Mouse (Mus musculus): ENCODE data around the gene Fam104a. TPM values are rescaled to one million over a fixed set of nuclear protein-coding genes. Genes with fewer than 3 reads are reported as not detected.

The Fam104a gene
- polyA plus RNA-seq, 1 experiment: not detected

GRCm38 (mm10) chr11:113634699-113635121 lies 49.2 kb downstream of the Fam104a start:
- no peaks in the 10 kb centered on the region for H3K4me1 ChIP-seq (ENCODE audit: control insufficient read depth, insufficient read depth, low read length)
- WGBS: 63% methylated on average over 10 of the region's 10 CpGs
- H3K27ac ChIP-seq (ENCODE audit: insufficient read depth, low read depth, low read length): no peak overlapping the region
- TF ChIP-seq POLR2A (IDR thresholded peaks at IDR 0.05; ENCODE audit: insufficient read depth, low read depth, low read length) (no peak), CTCF (IDR thresholded peaks at IDR 0.05; ENCODE audit: insufficient read depth, low read depth, low read length) (no peak)
- no peak overlapping the region for H3K4me3 ChIP-seq (ENCODE audit: insufficient read depth, low read depth, low read length)

DNA sequence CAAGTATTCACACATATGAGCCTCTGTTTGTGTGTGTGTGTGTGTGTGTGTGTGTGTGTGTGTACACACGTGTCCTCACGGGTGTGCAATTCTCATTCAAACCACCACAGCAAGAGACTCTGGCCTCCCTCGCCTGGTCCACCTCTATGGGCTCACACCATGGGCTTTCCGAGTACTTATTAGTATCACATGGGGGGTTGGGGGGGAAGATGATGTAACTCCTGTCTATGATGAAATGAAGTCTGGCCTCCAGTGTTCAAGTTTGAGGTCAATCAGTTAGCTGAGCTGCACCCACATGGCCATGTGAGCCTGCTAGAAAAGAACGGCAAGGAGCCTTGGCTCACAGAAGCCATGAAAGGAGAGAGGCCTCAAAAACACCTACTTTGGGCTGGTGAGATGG lies 50.6 kb downstream of the Fam104a start:
- Histone ChIP-seq H3K27ac (ENCODE audit: insufficient read depth, low read depth, low read length) (no peak overlapping the region), H3K4me1 (ENCODE audit: control insufficient read depth, insufficient read depth, low read length) (no peaks in the 10 kb centered on the region), H3K4me3 (ENCODE audit: insufficient read depth, low read depth, low read length) (no peak overlapping the region)
- WGBS: over 99% methylated on average over 5 of the region's 5 CpGs
- no peak for TF ChIP-seq POLR2A (IDR thresholded peaks at IDR 0.05; ENCODE audit: insufficient read depth, low read depth, low read length)
- TF ChIP-seq CTCF (IDR thresholded peaks at IDR 0.05; ENCODE audit: insufficient read depth, low read depth, low read length): no peak

GRCm38 (mm10) chr11:113632303-113632702 lies 51.7 kb downstream of the Fam104a start:
- Histone ChIP-seq H3K27ac (ENCODE audit: insufficient read depth, low read depth, low read length) (no peak overlapping the region), H3K4me3 (ENCODE audit: insufficient read depth, low read depth, low read length) (no peak overlapping the region), H3K4me1 (ENCODE audit: control insufficient read depth, insufficient read depth, low read length) (no peaks in the 10 kb centered on the region)
- WGBS: 91% methylated on average over 7 of the region's 7 CpGs
- TF ChIP-seq CTCF (IDR thresholded peaks at IDR 0.05; ENCODE audit: insufficient read depth, low read depth, low read length) (no peak), POLR2A (IDR thresholded peaks at IDR 0.05; ENCODE audit: insufficient read depth, low read depth, low read length) (no peak)

DNA sequence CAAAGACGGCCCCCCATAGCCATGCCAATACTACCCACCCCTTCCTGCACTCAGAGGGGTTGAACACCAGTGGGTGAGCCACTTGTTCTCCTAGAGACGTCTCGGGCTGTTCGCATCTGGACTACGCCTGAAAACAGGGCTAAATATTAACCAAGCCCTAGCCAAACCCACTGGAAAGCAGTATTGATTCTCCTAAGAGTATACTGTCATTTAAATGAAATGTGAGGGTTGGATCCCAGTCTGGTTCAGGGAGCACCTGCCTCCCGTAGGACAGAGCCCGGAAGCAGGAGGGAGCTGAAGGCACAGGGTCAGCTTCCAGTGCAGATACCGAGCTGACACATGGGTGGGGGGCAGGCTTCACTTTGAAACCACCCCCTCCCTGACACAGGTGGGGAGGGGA lies 52.1 kb downstream of the Fam104a start:
- H3K4me3 ChIP-seq (ENCODE audit: insufficient read depth, low read depth, low read length): no peak overlapping the region
- whole genome bisulfite sequencing: 84% methylated on average over 8 of the region's 8 CpGs
- TF ChIP-seq POLR2A (IDR thresholded peaks at IDR 0.05; ENCODE audit: insufficient read depth, low read depth, low read length) (no peak), CTCF (IDR thresholded peaks at IDR 0.05; ENCODE audit: insufficient read depth, low read depth, low read length) (no peak)
- H3K4me1 ChIP-seq (ENCODE audit: control insufficient read depth, insufficient read depth, low read length): no peaks in the 10 kb centered on the region
- H3K27ac ChIP-seq (ENCODE audit: insufficient read depth, low read depth, low read length): no peak overlapping the region

DNA sequence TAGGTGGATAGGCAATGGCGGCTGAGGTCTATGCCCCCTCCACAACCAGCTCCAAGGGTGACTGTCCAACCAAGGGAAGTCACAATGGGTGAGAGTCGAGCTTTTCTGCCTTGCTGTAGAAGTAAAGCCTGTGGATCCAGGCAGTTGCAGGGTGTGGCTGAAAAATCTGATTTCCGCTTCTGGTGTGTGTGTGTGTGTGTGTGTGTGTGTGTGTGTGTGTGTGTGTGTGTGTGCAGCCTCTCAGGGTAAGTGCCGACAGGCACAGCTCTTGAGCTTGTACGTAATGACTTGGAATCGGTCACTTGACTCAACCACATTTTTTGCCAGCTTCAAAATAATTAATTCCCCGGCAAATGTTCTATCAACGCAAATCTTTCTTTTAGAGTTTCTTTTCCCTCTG lies 52.7 kb downstream of the Fam104a start:
- Histone ChIP-seq H3K4me1 (ENCODE audit: control insufficient read depth, insufficient read depth, low read length) (no peaks in the 10 kb centered on the region), H3K4me3 (ENCODE audit: insufficient read depth, low read depth, low read length) (no peak overlapping the region), H3K27ac (ENCODE audit: insufficient read depth, low read depth, low read length) (no peak overlapping the region)
- TF ChIP-seq CTCF (IDR thresholded peaks at IDR 0.05; ENCODE audit: insufficient read depth, low read depth, low read length): no peak
- TF ChIP-seq POLR2A (IDR thresholded peaks at IDR 0.05; ENCODE audit: insufficient read depth, low read depth, low read length): no peak
- WGBS: 75% methylated on average over 8 of the region's 8 CpGs

DNA sequence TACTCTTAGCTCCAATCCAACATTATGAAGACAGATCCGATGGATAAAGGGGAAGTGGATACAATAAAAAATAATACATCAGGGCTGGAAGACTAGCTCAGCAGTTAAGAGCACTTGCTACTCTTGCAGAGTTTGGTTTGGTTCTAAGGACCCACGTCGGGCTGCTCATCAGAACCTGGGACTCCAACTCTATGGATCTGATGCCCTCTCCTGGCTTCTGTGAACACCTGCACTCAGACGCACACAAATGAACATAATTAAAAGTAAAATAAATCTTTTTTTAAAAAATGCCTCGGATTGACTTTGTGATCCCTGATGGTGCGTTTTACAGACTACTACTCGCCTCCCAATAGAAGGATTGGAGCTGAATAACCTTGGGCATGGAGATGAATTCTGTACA lies 53.3 kb downstream of the Fam104a start:
- no peaks in the 10 kb centered on the region for H3K4me1 ChIP-seq (ENCODE audit: control insufficient read depth, insufficient read depth, low read length)
- TF ChIP-seq POLR2A (IDR thresholded peaks at IDR 0.05; ENCODE audit: insufficient read depth, low read depth, low read length) (no peak), CTCF (IDR thresholded peaks at IDR 0.05; ENCODE audit: insufficient read depth, low read depth, low read length) (no peak)
- WGBS: 56% methylated on average over 7 of the region's 7 CpGs
- no peak overlapping the region for H3K27ac ChIP-seq (ENCODE audit: insufficient read depth, low read depth, low read length)
- H3K4me3 ChIP-seq (ENCODE audit: insufficient read depth, low read depth, low read length): no peak overlapping the region

DNA sequence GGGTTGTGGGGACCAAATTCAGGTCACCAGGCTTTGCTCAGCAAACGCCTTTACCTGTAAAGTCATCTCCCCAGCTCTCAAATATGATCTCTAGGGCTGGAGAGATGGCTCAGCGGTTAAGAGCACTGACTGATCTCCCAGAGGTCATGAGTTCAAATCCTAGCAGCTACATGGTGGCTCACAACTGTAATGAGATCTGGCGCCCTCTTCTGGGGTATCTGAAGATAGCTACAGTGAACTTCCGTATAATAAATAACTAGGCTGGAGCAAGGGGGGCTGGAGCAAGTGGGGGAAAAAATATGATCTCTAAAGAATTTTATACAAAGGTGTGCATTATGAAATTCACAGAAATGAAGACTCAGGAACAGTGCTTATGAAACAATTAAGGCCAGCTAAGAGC lies 56.2 kb downstream of the Fam104a start:
- H3K27ac ChIP-seq (ENCODE audit: insufficient read depth, low read depth, low read length): no peak overlapping the region
- WGBS: 54% methylated on average over 4 of the region's 4 CpGs
- H3K4me3 ChIP-seq (ENCODE audit: insufficient read depth, low read depth, low read length): no peak overlapping the region
- H3K4me1 ChIP-seq (ENCODE audit: control insufficient read depth, insufficient read depth, low read length): no peaks in the 10 kb centered on the region
- TF ChIP-seq POLR2A (IDR thresholded peaks at IDR 0.05; ENCODE audit: insufficient read depth, low read depth, low read length) (no peak), CTCF (IDR thresholded peaks at IDR 0.05; ENCODE audit: insufficient read depth, low read depth, low read length) (no peak)

DNA sequence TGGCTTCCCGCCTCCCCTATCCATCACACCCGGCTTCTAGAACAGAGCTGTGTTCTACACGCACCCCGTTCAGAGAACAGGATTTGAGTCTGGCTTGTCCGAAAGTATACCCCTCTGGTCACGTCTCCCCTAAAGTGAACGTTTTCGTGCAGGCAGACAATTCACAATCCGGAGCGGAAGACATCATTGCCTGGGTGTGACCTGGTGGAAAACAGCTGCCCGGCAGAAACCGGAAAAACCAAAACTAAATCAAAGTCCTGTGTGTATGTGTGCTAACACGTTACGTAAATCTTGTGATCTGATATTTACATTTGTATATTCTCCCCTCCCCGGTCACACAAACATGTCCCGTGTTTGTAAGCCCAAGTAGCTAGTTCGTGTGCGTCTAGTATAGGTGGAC lies 58.5 kb downstream of the Fam104a start:
- H3K27ac ChIP-seq (ENCODE audit: insufficient read depth, low read depth, low read length): no peak overlapping the region
- TF ChIP-seq CTCF (IDR thresholded peaks at IDR 0.05; ENCODE audit: insufficient read depth, low read depth, low read length): no peak
- TF ChIP-seq POLR2A (IDR thresholded peaks at IDR 0.05; ENCODE audit: insufficient read depth, low read depth, low read length): no peak
- WGBS: 94% methylated on average over 18 of the region's 18 CpGs

DNA sequence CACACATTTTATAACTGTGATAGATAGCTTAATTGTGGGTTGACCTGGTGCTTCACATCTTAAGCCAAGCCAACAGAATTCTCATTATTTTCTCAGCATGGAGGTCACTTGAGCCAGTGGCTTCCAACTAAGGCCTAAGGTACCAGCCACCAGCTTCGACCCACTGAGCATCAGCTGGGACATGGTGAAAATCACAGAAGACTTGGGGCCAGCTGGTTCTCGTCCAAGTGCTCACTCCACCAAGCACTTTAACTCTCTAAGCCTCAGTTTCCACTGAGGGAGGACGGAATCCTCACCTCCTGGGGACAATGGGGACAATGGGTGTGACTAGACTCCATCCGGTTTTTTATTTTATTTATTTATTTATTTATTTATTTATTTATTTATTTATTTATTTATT lies 61.9 kb downstream of the Fam104a start:
- Histone ChIP-seq H3K4me1 (ENCODE audit: control insufficient read depth, insufficient read depth, low read length) (peaks cover 28% of the 10 kb centered on the region), H3K4me3 (ENCODE audit: insufficient read depth, low read depth, low read length) (no peak overlapping the region), H3K27ac (ENCODE audit: insufficient read depth, low read depth, low read length) (no peak overlapping the region)
- TF ChIP-seq POLR2A (IDR thresholded peaks at IDR 0.05; ENCODE audit: insufficient read depth, low read depth, low read length) (no peak), CTCF (IDR thresholded peaks at IDR 0.05; ENCODE audit: insufficient read depth, low read depth, low read length) (no peak)
- 85% methylated on average over 4 of the region's 4 CpGs for WGBS

More for the DNA sequence above, 58.5 kb downstream of the Fam104a start:
- H3K4me3 ChIP-seq (ENCODE audit: insufficient read depth, low read depth, low read length): no peak overlapping the region
- peaks cover 5% of the 10 kb centered on the region; the same call in 1 of the 2 replicates for H3K4me1 ChIP-seq (ENCODE audit: control insufficient read depth, insufficient read depth, low read length)

DNA sequence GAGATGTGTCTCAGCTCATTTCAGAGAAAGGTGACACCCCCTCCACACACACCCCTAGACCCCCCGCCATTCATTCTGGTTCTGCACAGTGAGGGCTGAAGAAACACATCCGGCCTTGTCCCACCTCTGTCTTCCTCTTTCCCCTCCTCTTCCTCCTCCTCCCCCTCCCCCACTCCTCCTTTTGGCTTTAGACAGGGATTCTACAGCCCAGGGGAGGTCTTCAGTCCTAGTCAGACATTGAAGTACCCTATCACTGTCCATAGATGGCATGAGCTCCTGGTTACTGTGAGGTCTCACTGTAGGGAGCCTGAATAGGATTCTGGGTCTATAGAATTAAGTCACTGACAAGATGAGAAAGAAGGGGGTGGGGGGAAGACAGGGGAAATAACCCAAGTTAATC lies 63.0 kb downstream of the Fam104a start:
- WGBS: 88% methylated on average over 2 of the region's 2 CpGs
- H3K4me1 ChIP-seq (ENCODE audit: control insufficient read depth, insufficient read depth, low read length): peaks cover 28% of the 10 kb centered on the region
- no peak overlapping the region for H3K27ac ChIP-seq (ENCODE audit: insufficient read depth, low read depth, low read length)
- no peak overlapping the region for H3K4me3 ChIP-seq (ENCODE audit: insufficient read depth, low read depth, low read length)
- TF ChIP-seq CTCF (IDR thresholded peaks at IDR 0.05; ENCODE audit: insufficient read depth, low read depth, low read length): no peak
- TF ChIP-seq POLR2A (IDR thresholded peaks at IDR 0.05; ENCODE audit: insufficient read depth, low read depth, low read length): no peak

All from olfactory bulb, adult 2 months (tissue).